ENCODE assay signal across 7 mouse cellular contexts in the genomic region with DNA sequence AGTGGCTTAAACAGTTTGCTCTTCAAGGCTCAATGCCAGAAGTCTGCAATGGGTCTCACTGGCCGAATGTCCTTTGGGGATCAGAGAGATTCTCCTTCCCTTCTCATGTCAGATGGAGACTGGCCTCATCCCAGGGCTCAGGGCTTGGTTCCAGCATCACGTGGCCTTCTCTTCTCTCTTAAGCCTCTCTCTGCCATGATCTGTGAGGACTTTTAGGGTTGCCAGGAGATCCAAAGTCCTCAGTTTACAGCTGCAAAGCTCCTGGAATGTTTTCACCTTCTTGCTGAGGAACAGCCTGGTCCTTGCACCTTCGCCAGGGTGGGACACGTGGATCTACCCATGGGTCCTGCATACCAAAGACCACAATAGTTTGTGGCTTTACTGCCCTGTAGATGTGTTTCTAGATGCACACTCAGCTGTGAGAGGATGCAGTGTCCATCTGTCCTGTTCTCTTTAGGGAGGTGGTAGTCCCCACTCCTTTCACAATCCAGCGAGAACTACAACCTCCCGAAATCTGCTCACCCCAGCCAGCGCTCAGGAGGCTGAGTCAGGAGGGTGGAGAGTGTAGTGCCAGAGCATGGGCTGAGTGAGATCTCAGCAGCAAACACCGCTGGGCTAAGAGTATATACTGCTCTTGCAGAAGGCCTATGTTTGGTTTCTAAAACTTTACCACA. TPM values are rescaled to one million over a fixed set of nuclear protein-coding genes. Genes with fewer than 3 reads are reported as not detected.
A peak's percentile ranks its signal among the peaks of the same experiment; 100 is the strongest.
DNase-seq lines count a peak whose midpoint lies in the region; ATAC-seq lines count a peak whose summit lies in the region.

No protein-coding gene starts in this region.

- WGBS in midbrain, embryonic 16.5 days, result 89% methylated on average over 8 of the region's 8 CpGs

- H3K4me1 ChIP-seq in midbrain, embryonic 16.5 days (ENCODE audit: control insufficient read depth, insufficient read depth, low read length), result peaks cover 42% of the 10 kb centered on the region

- peak overlapping the region; percentile 92 for H3K9ac ChIP-seq in midbrain, embryonic 16.5 days (ENCODE audit: low read depth, low read length)

- H3K27me3 ChIP-seq in midbrain, embryonic 16.5 days (ENCODE audit: control insufficient read depth, insufficient read depth, low read depth, low read length), result no peaks in the 10 kb centered on the region

- DNase-seq in right cerebral cortex, postnatal 10 days (ENCODE audit: low spot score in 2 of 2), result peak; percentile 56 to 59
- no peak for DNase-seq in right cerebral cortex, postnatal 25 days
- DNase-seq in heart, adult 18-20 months, result peak; percentile 63 to 65
- peak; percentile 55 for DNase-seq in kidney, adult 9 months
- DNase-seq in testis, postnatal 14 days (ENCODE audit: low spot score), result no peak
- no peak for DNase-seq in left cerebral cortex, adult 11 months (ENCODE audit: low spot score)

- no peaks in the 10 kb centered on the region for H3K36me3 ChIP-seq in midbrain, embryonic 16.5 days (ENCODE audit: control insufficient read depth, insufficient read depth, low read length)

- H3K4me3 ChIP-seq in midbrain, embryonic 16.5 days (ENCODE audit: low read depth, low read length), result no peak overlapping the region; the same call in 1 of the 2 replicates

- no peaks in the 10 kb centered on the region for H3K9me3 ChIP-seq in midbrain, embryonic 16.5 days (replicated peaks; ENCODE audit: control insufficient read depth, low read length, poor library complexity, severe bottlenecking)

- no peak for ATAC-seq in midbrain, embryonic 16.5 days

- peak overlapping the region; percentile 84; the same call in 1 of the 2 replicates for H3K27ac ChIP-seq in midbrain, embryonic 16.5 days (ENCODE audit: low read length)

- peak overlapping the region; percentile 83 for H3K4me2 ChIP-seq in midbrain, embryonic 16.5 days (ENCODE audit: low read length)

RNA-seq across cellular contexts. Expression of gene Rgs12, which starts 2.1 kb away (rescaled TPM):
- 10 to 100 TPM; 18.9 to 20.4 TPM for total RNA-seq in heart, adult 18-20 months (2021)
- polyA plus RNA-seq in midbrain, embryonic 16.5 days (2015; fragmentation: Nextera tagmentation; extraction: Ambion mirVana), result 42.3 and 52.9 TPM in 2 replicates

RNA-seq across cellular contexts. Expression of gene Msantd1, which starts 43.5 kb away (rescaled TPM):
- under 1 TPM; 0.27 to 0.62 TPM for total RNA-seq in heart, adult 18-20 months (2021)
- 6.8 and 8.9 TPM in 2 replicates for polyA plus RNA-seq in midbrain, embryonic 16.5 days (2015; fragmentation: Nextera tagmentation; extraction: Ambion mirVana)

Comparison
In these comparisons a context has a peak if more than half of its experiments do, and no peak if none do; other contexts are left out.
1. DNase-seq: peak in right cerebral cortex, postnatal 10 days (2 of 2), heart, adult 18-20 months (2 of 2) and kidney, adult 9 months (single experiment); none in right cerebral cortex, postnatal 25 days (single experiment), testis, postnatal 14 days (single experiment) and left cerebral cortex, adult 11 months (single experiment).